Mouse (Mus musculus) regulatory T cell (primary cell): ENCODE measurements around the gene Gm20388.

Experiments used
- in situ Hi-C: fragments of 300-600 bp; cut with MboI, MseI; formaldehyde crosslinking; loops from one replicate; pipeline ENCODE4 v1.15.1; 2025; ENCODE audit warnings: high pct_unique_total_duplicates

The Gm20388 gene

GRCm38 (mm10) chr8:120433143-120433542 is 522.5 kb downstream of the Gm20388 start:
- in situ Hi-C loops = no loop called here

- in situ Hi-C loops = no loop called here
Measured at GRCm38 (mm10) chr8:120433734-120434133, 523.1 kb downstream of the Gm20388 start.

- in situ Hi-C loops = no loop called here
Measured at GRCm38 (mm10) chr8:120435781-120436180, 525.1 kb downstream of the Gm20388 start.

GRCm38 (mm10) chr8:120436491-120437030 is 525.9 kb downstream of the Gm20388 start:
- in situ Hi-C loops = no loop called here

- in situ Hi-C loops = no loop called here
Measured at GRCm38 (mm10) chr8:120437207-120437606, 526.6 kb downstream of the Gm20388 start.

GRCm38 (mm10) chr8:120437666-120438395 is 527.2 kb downstream of the Gm20388 start:
- in situ Hi-C loops = no loop called here

GRCm38 (mm10) chr8:120439309-120439708 is 528.7 kb downstream of the Gm20388 start:
- in situ Hi-C loops = no loop called here

- in situ Hi-C loops = no loop called here
Measured at GRCm38 (mm10) chr8:120440739-120441138, 530.1 kb downstream of the Gm20388 start.

- in situ Hi-C loops = no loop called here
Measured at GRCm38 (mm10) chr8:120441637-120442036, 531.0 kb downstream of the Gm20388 start.

GRCm38 (mm10) chr8:120442306-120443003 is 531.8 kb downstream of the Gm20388 start:
- in situ Hi-C loops = no loop called here

- in situ Hi-C loops = no loop called here
Measured at GRCm38 (mm10) chr8:120445249-120445648, 534.6 kb downstream of the Gm20388 start.

GRCm38 (mm10) chr8:120448131-120448530 is 537.5 kb downstream of the Gm20388 start:
- in situ Hi-C loops = no loop called here

- in situ Hi-C loops = no loop called here
Measured at GRCm38 (mm10) chr8:120449139-120449538, 538.5 kb downstream of the Gm20388 start.

GRCm38 (mm10) chr8:120449608-120450031 is 539.0 kb downstream of the Gm20388 start:
- in situ Hi-C loops = no loop called here

- in situ Hi-C loops = no loop called here
Measured at GRCm38 (mm10) chr8:120452111-120452510, 541.5 kb downstream of the Gm20388 start.

- in situ Hi-C loops = no loop called here
Measured at GRCm38 (mm10) chr8:120454404-120454803, 543.8 kb downstream of the Gm20388 start.

GRCm38 (mm10) chr8:120460375-120460774 is 549.7 kb downstream of the Gm20388 start:
- in situ Hi-C loops = no loop called here

GRCm38 (mm10) chr8:120462119-120462551 is 551.5 kb downstream of the Gm20388 start:
- in situ Hi-C loops = no loop called here

GRCm38 (mm10) chr8:120462611-120463010 is 552.0 kb downstream of the Gm20388 start:
- in situ Hi-C loops = no loop called here

GRCm38 (mm10) chr8:120463918-120464584 is 553.4 kb downstream of the Gm20388 start:
- in situ Hi-C loops = no loop called here

- in situ Hi-C loops = no loop called here
Measured at GRCm38 (mm10) chr8:120464585-120464937, 553.9 kb downstream of the Gm20388 start.

GRCm38 (mm10) chr8:120465710-120466109 is 555.1 kb downstream of the Gm20388 start:
- in situ Hi-C loops = no loop called here
